Mouse (Mus musculus): ENCODE results near the gene Dync1i1. TPM values are rescaled to one million over a fixed set of nuclear protein-coding genes. Genes with fewer than 3 reads are reported as not detected.

Dync1i1 gene
- total RNA-seq, 2 experiments from 2014 or later = 125 to 137 TPM

GRCm38 (mm10) chr6:5734398-5734797, 9.0 kb downstream of the Dync1i1 start:
- Histone ChIP-seq H3K4me3 (no peak overlapping the region), H3K27ac (no peak overlapping the region)
- no peak for TF ChIP-seq CTCF (IDR thresholded peaks at IDR 0.05)
- intact Hi-C loops (cut with DNase I) = no loop called here
- no peak for DNase-seq (ENCODE audit: extremely low spot score in 1 of 2, low spot score in 2 of 2)

DNA sequence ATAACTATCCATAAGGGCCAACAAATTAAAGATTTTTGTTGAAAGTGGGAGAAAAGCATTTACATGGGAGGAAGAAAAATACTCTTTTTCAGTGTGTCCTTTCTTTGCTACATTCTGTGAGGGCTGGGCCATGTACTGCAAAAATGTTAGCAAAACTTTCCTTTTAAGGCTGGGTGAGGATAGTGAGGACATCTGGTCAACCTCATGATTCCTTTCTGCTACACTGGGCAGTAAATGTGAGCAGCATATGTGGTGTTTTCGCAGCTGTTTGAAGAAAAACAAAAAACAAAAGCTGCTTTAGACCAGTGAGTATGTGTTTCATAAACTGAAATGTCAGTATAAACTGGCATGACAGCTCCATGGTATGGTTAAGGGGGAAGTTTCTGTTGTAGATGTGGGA, 9.4 kb downstream of the Dync1i1 start:
- no peak for DNase-seq (ENCODE audit: extremely low spot score in 1 of 2, low spot score in 2 of 2)
- TF ChIP-seq CTCF (IDR thresholded peaks at IDR 0.05) = no peak
- Histone ChIP-seq H3K4me3 (no peak overlapping the region), H3K27ac (no peak overlapping the region)
- intact Hi-C loops (cut with DNase I) = no loop called here

GRCm38 (mm10) chr6:5739711-5740110, 14.3 kb downstream of the Dync1i1 start:
- TF ChIP-seq CTCF (IDR thresholded peaks at IDR 0.05) = no peak
- no peak for DNase-seq (ENCODE audit: extremely low spot score in 1 of 2, low spot score in 2 of 2)
- Histone ChIP-seq H3K4me3 (no peak overlapping the region), H3K27ac (no peak overlapping the region)
- intact Hi-C loops (cut with DNase I) = no loop called here

GRCm38 (mm10) chr6:5741395-5742032, 16.1 kb downstream of the Dync1i1 start:
- no peak overlapping the region for H3K27ac ChIP-seq
- no peak for DNase-seq (ENCODE audit: extremely low spot score in 1 of 2, low spot score in 2 of 2)
- no peak for TF ChIP-seq CTCF (IDR thresholded peaks at IDR 0.05)
- intact Hi-C loops (cut with DNase I) = no loop called here
- H3K4me3 ChIP-seq = no peak overlapping the region

GRCm38 (mm10) chr6:5750079-5750711, 24.8 kb downstream of the Dync1i1 start:
- intact Hi-C loops (cut with DNase I) = no loop called here
- H3K4me3 ChIP-seq = no peak overlapping the region
- H3K27ac ChIP-seq = no peak overlapping the region
- TF ChIP-seq CTCF (IDR thresholded peaks at IDR 0.05) = no peak
- no peak for DNase-seq (ENCODE audit: extremely low spot score in 1 of 2, low spot score in 2 of 2)

DNA sequence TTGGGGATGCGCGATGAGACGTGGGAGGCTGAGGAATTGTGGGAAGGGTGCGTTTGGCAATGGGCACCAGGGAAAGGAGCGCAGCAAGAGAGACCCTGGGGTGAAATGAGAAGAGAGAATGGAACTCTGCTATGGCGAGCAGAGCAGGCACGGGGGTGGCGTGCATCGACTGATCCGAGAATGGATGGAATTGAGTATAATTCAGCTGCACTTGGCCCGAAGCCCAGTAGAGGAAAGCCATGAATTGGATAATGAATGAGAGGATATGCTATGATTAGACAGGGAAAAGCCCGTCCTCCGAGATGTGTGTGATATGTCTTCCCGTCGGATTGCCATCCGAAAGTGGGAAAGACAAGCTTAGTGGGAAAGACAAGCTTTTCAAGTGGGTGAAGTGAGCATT, 26.7 kb downstream of the Dync1i1 start:
- intact Hi-C loops (cut with DNase I) = no loop called here
- TF ChIP-seq CTCF (IDR thresholded peaks at IDR 0.05) = no peak
- Histone ChIP-seq H3K27ac (no peak overlapping the region), H3K4me3 (peak overlapping the region; percentile 14; the same call in 1 of the 2 replicates)
- DNase-seq (ENCODE audit: extremely low spot score in 1 of 2, low spot score in 2 of 2) = peak; percentile 36 to 48

GRCm38 (mm10) chr6:5752617-5753016, 27.2 kb downstream of the Dync1i1 start:
- intact Hi-C loops (cut with DNase I) = no loop called here
- no peak for DNase-seq (ENCODE audit: extremely low spot score in 1 of 2, low spot score in 2 of 2)
- Histone ChIP-seq H3K4me3 (no peak overlapping the region; the same call in 1 of the 2 replicates), H3K27ac (no peak overlapping the region)
- TF ChIP-seq CTCF (IDR thresholded peaks at IDR 0.05) = no peak

DNA sequence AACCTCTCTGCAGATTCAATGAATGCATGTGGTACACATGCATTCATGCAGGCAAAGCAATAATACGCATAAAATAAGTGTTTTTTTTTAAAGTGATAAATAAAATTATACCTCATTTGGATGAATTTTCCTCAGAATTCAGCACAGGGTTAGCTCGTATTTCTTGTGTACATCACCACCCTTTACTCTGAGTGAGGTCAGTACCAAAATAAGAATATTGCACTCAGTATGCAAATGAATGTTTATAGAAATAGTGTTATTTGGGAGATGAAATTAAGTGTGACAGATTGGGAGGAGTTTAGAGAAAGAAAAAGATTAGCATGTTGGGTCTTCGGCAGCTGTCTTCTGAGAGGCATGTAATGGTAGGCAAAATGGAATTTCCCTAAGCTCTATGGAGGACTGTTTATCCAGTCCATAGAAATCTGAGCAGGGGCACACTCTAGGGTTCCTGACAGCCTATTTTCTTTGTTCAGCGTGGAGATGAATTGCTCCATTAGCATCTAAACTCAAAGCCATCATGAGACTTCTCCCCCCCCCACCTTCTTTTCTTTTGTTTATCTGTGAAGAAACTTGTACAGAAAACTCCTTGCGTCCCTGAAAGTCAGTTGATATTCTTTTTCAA, 31.2 kb downstream of the Dync1i1 start:
- no peak for TF ChIP-seq CTCF (IDR thresholded peaks at IDR 0.05)

GRCm38 (mm10) chr6:5762943-5763342, 37.5 kb downstream of the Dync1i1 start:
- Histone ChIP-seq H3K27ac (no peak overlapping the region), H3K4me3 (no peak overlapping the region)
- intact Hi-C loops (cut with DNase I) = no loop called here
- no peak for DNase-seq (ENCODE audit: extremely low spot score in 1 of 2, low spot score in 2 of 2)
- TF ChIP-seq CTCF (IDR thresholded peaks at IDR 0.05) = no peak

More for the DNA sequence above, 31.2 kb downstream of the Dync1i1 start:
- DNase-seq (ENCODE audit: extremely low spot score in 1 of 2, low spot score in 2 of 2) = no peak
- no peak overlapping the region for H3K27ac ChIP-seq
- intact Hi-C loops (cut with DNase I) = no loop called here
- H3K4me3 ChIP-seq = no peak overlapping the region

- intact Hi-C loops (cut with DNase I) = no loop called here
- TF ChIP-seq CTCF (IDR thresholded peaks at IDR 0.05) = no peak
- no peak overlapping the region for H3K4me3 ChIP-seq
- no peak overlapping the region for H3K27ac ChIP-seq
- no peak for DNase-seq (ENCODE audit: extremely low spot score in 1 of 2, low spot score in 2 of 2)
Observed at GRCm38 (mm10) chr6:5768576-5768975, 43.1 kb downstream of the Dync1i1 start.

DNA sequence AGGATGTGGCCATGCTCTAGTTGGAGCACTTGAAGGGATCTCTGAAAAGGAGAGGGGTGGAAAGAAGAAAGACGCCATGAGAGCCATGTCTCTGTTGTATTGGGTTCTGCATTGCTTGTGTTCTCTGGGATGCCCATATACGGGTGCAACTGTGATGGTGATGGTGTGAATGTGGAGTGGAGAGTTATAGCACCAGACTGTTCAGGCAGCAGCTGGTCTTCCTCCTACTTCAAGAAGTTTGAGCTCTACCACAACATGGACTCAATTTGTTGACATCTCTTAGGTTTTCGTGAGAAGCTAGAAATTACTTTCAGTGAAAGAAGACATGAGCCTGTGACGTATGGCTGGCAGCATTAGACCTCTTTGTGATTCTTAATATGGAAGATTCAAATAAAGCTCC, 44.8 kb downstream of the Dync1i1 start:
- no peak for DNase-seq (ENCODE audit: extremely low spot score in 1 of 2, low spot score in 2 of 2)
- no peak overlapping the region for H3K4me3 ChIP-seq
- intact Hi-C loops (cut with DNase I) = no loop called here
- no peak for TF ChIP-seq CTCF (IDR thresholded peaks at IDR 0.05)
- H3K27ac ChIP-seq = no peak overlapping the region

- intact Hi-C loops (cut with DNase I) = no loop called here
- no peak for DNase-seq (ENCODE audit: extremely low spot score in 1 of 2, low spot score in 2 of 2)
- Histone ChIP-seq H3K4me3 (no peak overlapping the region), H3K27ac (no peak overlapping the region)
- TF ChIP-seq CTCF (IDR thresholded peaks at IDR 0.05) = no peak
Observed at GRCm38 (mm10) chr6:5775461-5775860, 50.0 kb downstream of the Dync1i1 start.

Measured in left cerebral cortex, adult 2 months (tissue).